Mouse (Mus musculus) myocyte (in vitro differentiated cells): ENCODE data around the gene Gm13278.
"Not testable (repeated sequence)": the region's sequence is repeated elsewhere in the genome, so short reads cannot be mapped to it uniquely, and the experiment has no call there.

Experiments used
- MAX ChIP-seq: IDR thresholded peaks from one replicate; pipeline ENCODE4 v1.6.1; 2011; ENCODE audit warnings: low read depth, mild to moderate bottlenecking, control low read depth
- MYOD1 ChIP-seq, 3 experiments: IDR thresholded peaks; one replicate each; pipeline ENCODE4 v1.6.1; 2011; ENCODE audit warnings: control low read depth in 2 of 3, low read depth in 2 of 3, mild to moderate bottlenecking in 2 of 3, moderate library complexity in 1 of 3; ENCODE audit not compliant: insufficient read length in 2 of 3, control insufficient read depth in 1 of 3
- MYOG ChIP-seq, 3 experiments: IDR thresholded peaks; one replicate each; pipeline ENCODE4 v1.6.1; 2011; ENCODE audit warnings: control low read depth in 2 of 3, low read depth in 2 of 3, mild to moderate bottlenecking in 2 of 3; ENCODE audit not compliant: insufficient read length in 2 of 3, control insufficient read depth in 1 of 3, insufficient read depth in 1 of 3
- POLR2A ChIP-seq: IDR thresholded peaks from one replicate; pipeline ENCODE4 v1.6.1; 2011; ENCODE audit warnings: low read depth, mild to moderate bottlenecking, control low read depth, moderate library complexity; ENCODE audit not compliant: insufficient read length
- REST ChIP-seq: IDR thresholded peaks from one replicate; pipeline ENCODE4 v1.6.1; 2011; ENCODE audit warnings: mild to moderate bottlenecking, control low read depth, moderate library complexity; ENCODE audit not compliant: insufficient read depth, insufficient read length
- USF1 ChIP-seq: IDR thresholded peaks from one replicate; pipeline ENCODE4 v1.6.1; 2011; ENCODE audit warnings: low read depth, mild to moderate bottlenecking, control low read depth, moderate library complexity

DNA sequence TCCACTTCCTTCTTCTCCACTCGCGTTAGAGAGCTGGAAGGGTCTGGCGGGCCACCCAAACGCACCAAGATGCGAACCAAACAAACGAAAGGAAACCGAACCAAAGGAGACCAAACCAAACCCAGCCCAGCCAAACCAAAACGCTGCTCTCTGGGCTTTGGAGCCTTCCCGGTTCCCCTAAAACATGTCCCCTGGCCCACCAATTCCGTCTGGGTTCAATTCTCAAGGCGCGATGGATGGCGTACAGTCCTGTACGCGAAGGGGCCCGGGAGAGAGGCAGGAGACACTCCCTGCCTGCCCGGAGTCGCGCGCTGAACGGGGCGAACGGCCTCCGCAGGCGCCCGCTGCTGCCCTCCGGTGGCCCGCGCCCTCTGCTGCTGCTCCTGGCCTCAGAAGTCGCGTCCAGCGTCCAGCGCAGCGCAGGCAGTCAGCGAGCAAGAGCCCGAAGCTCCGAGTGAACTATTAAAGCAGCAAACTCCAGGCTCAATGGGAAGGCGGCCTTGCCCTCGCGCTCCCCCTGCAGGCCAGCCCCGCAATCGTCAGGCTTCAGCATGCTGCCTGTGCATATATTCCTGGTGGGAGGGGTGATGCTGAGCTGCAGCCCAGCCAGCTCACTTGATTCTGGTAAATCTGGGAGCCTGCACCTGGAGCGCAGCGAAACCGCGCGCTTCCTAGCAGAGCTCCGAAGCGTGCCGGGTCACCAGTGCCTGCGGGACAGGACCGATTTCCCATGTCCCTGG, 2.8 kb downstream of the Gm13278 start, which contains the start of gene Gm13275:
- not testable (repeated sequence) for TF ChIP-seq MYOD1 (IDR thresholded peaks at IDR 0.05; ENCODE audit: control insufficient read depth in 1 of 3, insufficient read length in 2 of 3, low read depth in 2 of 3); POLR2A; MYOG (IDR thresholded peaks at IDR 0.05; ENCODE audit: control insufficient read depth in 1 of 3, insufficient read depth in 1 of 3, insufficient read length in 2 of 3, low read depth in 2 of 3); REST; MAX; USF1
